Mouse (Mus musculus): ENCODE results near the gene Gm21961. TPM values are rescaled to one million over a fixed set of nuclear protein-coding genes. Genes with fewer than 3 reads are reported as not detected.
"Not testable (repeated sequence)": the region's sequence is repeated elsewhere in the genome, so short reads cannot be mapped to it uniquely, and the experiment has no call there.

Gm21961 gene
- total RNA-seq (2014; rRNA removed; ENCODE audit: low replicate concordance) (not detected in 2 replicates), polyA plus RNA-seq (2015; fragmentation: Nextera tagmentation; extraction: Ambion mirVana) (not detected in 2 replicates)

DNA sequence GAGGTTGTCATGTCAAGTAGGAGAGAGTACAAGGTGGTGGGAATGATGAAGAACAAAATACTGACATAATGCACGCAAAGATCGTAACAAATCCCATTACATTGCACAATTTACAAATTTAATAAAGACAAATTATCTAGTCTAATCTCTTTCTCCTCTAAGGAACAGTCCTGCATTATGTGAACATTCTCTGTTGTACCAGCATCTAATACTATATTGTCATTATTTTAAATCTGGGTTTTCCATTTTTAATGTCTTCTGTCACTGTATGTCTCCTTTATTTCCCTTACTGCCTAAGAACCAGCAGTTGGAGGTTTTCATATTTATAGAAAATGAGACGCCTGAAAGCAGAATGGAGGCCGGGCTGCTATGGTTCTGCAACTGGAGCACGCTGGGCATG, at the start of gene Gm21961:
Gene Gm21961, minus strand, starts transcription at position 101 of the 400 bp plus-strand sequence.
- no peak within 1 kb of the TSS for H3K27ac ChIP-seq (ENCODE audit: low read depth)
- H3K4me2 ChIP-seq (ENCODE audit: low read depth, low read length), result no peak within 1 kb of the TSS
- no peaks in the 10 kb centered on the region for H3K36me3 ChIP-seq (replicated peaks; ENCODE audit: control insufficient read depth, insufficient read depth, low read length)
- H3K4me1 ChIP-seq (ENCODE audit: control insufficient read depth, insufficient read depth), result no peaks in the 10 kb centered on the region
- no peaks in the 10 kb centered on the region for H3K27me3 ChIP-seq (ENCODE audit: control insufficient read depth, insufficient read depth, low read length)
- TF ChIP-seq CTCF (IDR thresholded peaks at IDR 0.05; ENCODE audit: low read depth) (no peak), EP300 (IDR thresholded peaks at IDR 0.05; ENCODE audit: low read depth) (no peak)
- no peak for ATAC-seq (ENCODE audit: insufficient read depth, low read depth)
- no peaks in the 10 kb centered on the region for H3K9me3 ChIP-seq (replicated peaks; ENCODE audit: control insufficient read depth, low read length)
- H3K4me3 ChIP-seq (ENCODE audit: low read depth, low read length), result no peak within 1 kb of the TSS
- DNase-seq (ENCODE audit: low spot score), result no peak
- H3K9ac ChIP-seq (replicated peaks; ENCODE audit: low read depth, low read length), result no peak within 1 kb of the TSS
- 79% methylated on average over 5 of the region's 5 CpGs for WGBS

DNA sequence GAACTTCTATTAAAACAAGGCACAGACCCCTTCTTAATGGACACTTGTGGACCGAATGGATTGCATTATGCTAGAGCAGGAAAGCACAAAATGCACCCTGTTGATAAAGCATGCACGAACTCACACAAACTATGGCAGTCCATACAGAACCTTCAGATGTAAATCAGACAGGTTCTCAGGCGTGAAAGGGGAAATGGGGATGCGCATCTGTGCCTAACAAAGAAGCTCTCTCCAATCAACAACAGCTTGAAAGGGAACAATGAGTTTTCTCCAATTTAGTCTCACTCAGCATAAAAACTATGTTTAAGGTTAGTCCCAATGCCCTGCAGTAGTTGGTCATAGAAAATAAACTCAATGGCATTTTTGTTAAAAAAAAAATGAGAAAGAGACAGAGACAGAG, 27.3 kb upstream of the Gm21961 start:
- Histone ChIP-seq H3K27me3 (ENCODE audit: control insufficient read depth, insufficient read depth, low read length) (no peaks in the 10 kb centered on the region), H3K4me1 (ENCODE audit: control insufficient read depth, insufficient read depth) (no peaks in the 10 kb centered on the region), H3K9ac (replicated peaks; ENCODE audit: low read depth, low read length) (no peak overlapping the region), H3K36me3 (replicated peaks; ENCODE audit: control insufficient read depth, insufficient read depth, low read length) (no peaks in the 10 kb centered on the region), H3K9me3 (replicated peaks; ENCODE audit: control insufficient read depth, low read length) (no peaks in the 10 kb centered on the region), H3K4me2 (ENCODE audit: low read depth, low read length) (no peak overlapping the region), H3K4me3 (ENCODE audit: low read depth, low read length) (no peak overlapping the region), H3K27ac (ENCODE audit: low read depth) (no peak overlapping the region)
- no peak for DNase-seq (ENCODE audit: low spot score)
- ATAC-seq (ENCODE audit: insufficient read depth, low read depth), result no peak
- TF ChIP-seq CTCF (IDR thresholded peaks at IDR 0.05; ENCODE audit: low read depth) (no peak), EP300 (IDR thresholded peaks at IDR 0.05; ENCODE audit: low read depth) (no peak)
- WGBS, result 65% methylated on average over 4 of the region's 4 CpGs

DNA sequence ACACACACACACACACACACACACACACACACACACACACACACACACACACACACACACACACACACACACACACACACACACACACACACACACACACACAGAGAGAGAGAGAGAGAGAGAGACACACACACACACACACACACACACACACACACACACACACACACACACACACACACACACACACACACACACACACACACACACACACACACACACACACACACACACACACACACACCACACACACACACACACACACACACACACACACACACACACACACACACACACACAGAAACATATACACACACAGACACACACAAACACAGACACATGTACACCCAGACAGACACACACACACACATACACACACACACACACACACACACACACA, 24.5 kb upstream of the Gm21961 start:
- H3K4me1 ChIP-seq (ENCODE audit: control insufficient read depth, insufficient read depth); H3K4me2 ChIP-seq (ENCODE audit: low read depth, low read length); H3K9me3 ChIP-seq (replicated peaks; ENCODE audit: control insufficient read depth, low read length); ATAC-seq (ENCODE audit: insufficient read depth, low read depth); DNase-seq (ENCODE audit: low spot score); H3K9ac ChIP-seq (replicated peaks; ENCODE audit: low read depth, low read length); H3K27ac ChIP-seq (ENCODE audit: low read depth); H3K4me3 ChIP-seq (ENCODE audit: low read depth, low read length); H3K36me3 ChIP-seq (replicated peaks; ENCODE audit: control insufficient read depth, insufficient read depth, low read length); H3K27me3 ChIP-seq (ENCODE audit: control insufficient read depth, insufficient read depth, low read length): not testable (repeated sequence)

DNA sequence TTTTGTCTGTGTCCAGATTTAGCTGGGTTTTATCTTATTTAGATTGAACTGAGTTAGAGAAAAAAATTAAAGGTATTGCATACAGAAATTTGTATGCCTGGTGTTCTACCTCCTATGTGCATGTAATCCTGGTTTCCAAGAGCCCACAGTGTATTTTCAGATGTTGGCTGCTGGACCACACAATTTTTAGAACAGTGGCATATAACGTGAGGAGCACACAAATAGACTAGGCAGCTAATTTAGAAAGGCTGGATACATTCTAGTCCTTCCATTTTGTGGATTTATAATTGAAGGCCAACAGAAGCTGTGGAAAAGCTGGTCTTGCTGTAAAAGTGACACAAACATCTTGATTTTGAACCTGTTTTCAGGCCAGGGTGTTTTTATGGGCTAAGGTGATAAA, 3.3 kb upstream of the Gm21961 start:
- no peak overlapping the region for H3K4me3 ChIP-seq (ENCODE audit: low read depth, low read length)
- TF ChIP-seq EP300 (IDR thresholded peaks at IDR 0.05; ENCODE audit: low read depth) (no peak), CTCF (IDR thresholded peaks at IDR 0.05; ENCODE audit: low read depth) (no peak)
- DNase-seq (ENCODE audit: low spot score), result no peak
- H3K4me2 ChIP-seq (ENCODE audit: low read depth, low read length), result no peak overlapping the region
- WGBS, result 51% methylated on average over 1 of the region's 1 CpGs
- no peaks in the 10 kb centered on the region for H3K9me3 ChIP-seq (replicated peaks; ENCODE audit: control insufficient read depth, low read length)
- no peaks in the 10 kb centered on the region for H3K4me1 ChIP-seq (ENCODE audit: control insufficient read depth, insufficient read depth)
- H3K9ac ChIP-seq (replicated peaks; ENCODE audit: low read depth, low read length), result no peak overlapping the region
- ATAC-seq (ENCODE audit: insufficient read depth, low read depth), result no peak
- no peak overlapping the region for H3K27ac ChIP-seq (ENCODE audit: low read depth)
- no peaks in the 10 kb centered on the region for H3K36me3 ChIP-seq (replicated peaks; ENCODE audit: control insufficient read depth, insufficient read depth, low read length)
- no peaks in the 10 kb centered on the region for H3K27me3 ChIP-seq (ENCODE audit: control insufficient read depth, insufficient read depth, low read length)

DNA sequence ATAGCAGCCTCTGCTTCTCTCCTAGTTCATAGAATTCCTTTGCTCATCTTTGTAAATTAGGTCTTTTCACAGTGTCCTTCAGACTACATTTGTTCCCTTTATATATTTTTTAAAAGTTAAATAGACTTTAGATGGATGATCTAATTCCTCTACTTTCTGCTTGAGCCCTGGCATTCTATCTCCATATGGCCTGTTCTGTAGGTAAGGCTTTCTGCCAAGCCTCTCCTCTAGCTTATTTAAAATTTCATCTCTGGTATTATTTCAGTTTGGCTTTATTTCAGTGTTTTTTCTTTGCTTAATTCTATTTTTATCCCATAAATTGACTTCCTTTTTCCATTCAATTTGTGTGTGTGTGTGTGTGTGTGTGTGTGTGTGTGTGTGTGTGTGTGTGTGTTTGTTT, 8.5 kb downstream of the Gm21961 start:
- Histone ChIP-seq H3K27ac (ENCODE audit: low read depth) (no peak overlapping the region), H3K36me3 (replicated peaks; ENCODE audit: control insufficient read depth, insufficient read depth, low read length) (no peaks in the 10 kb centered on the region), H3K4me2 (ENCODE audit: low read depth, low read length) (no peak overlapping the region), H3K9ac (replicated peaks; ENCODE audit: low read depth, low read length) (no peak overlapping the region), H3K9me3 (replicated peaks; ENCODE audit: control insufficient read depth, low read length) (no peaks in the 10 kb centered on the region), H3K27me3 (ENCODE audit: control insufficient read depth, insufficient read depth, low read length) (no peaks in the 10 kb centered on the region), H3K4me3 (ENCODE audit: low read depth, low read length) (no peak overlapping the region), H3K4me1 (ENCODE audit: control insufficient read depth, insufficient read depth) (no peaks in the 10 kb centered on the region)
- ATAC-seq (ENCODE audit: insufficient read depth, low read depth) (no peak), DNase-seq (ENCODE audit: low spot score) (no peak)
- TF ChIP-seq CTCF (IDR thresholded peaks at IDR 0.05; ENCODE audit: low read depth), result no peak
- no peak for TF ChIP-seq EP300 (IDR thresholded peaks at IDR 0.05; ENCODE audit: low read depth)

DNA sequence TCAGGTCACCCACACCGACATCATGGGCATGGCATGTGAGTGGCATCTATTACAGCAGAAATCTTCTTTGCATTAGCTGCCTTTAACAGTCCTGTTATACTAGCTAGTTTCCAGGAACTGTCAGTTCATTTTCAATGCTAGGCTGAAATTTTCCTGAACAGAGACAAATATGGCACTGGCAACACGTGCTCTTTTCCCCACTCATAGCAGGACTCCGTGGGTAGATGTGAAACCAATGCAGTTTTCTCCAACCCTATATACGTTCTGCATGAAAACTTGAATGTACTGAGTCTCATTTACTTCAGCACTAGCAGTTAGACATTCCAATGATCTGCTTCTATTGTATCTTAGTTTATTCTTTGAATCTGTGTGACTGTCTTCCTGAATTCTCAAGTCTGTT, 20.2 kb downstream of the Gm21961 start:
- no peak overlapping the region for H3K27ac ChIP-seq (ENCODE audit: low read depth)
- 82% methylated on average over 4 of the region's 4 CpGs for WGBS
- no peak for TF ChIP-seq EP300 (IDR thresholded peaks at IDR 0.05; ENCODE audit: low read depth)
- no peak for TF ChIP-seq CTCF (IDR thresholded peaks at IDR 0.05; ENCODE audit: low read depth)
- H3K9me3 ChIP-seq (replicated peaks; ENCODE audit: control insufficient read depth, low read length), result no peaks in the 10 kb centered on the region
- H3K27me3 ChIP-seq (ENCODE audit: control insufficient read depth, insufficient read depth, low read length), result no peaks in the 10 kb centered on the region
- ATAC-seq (ENCODE audit: insufficient read depth, low read depth) (no peak), DNase-seq (ENCODE audit: low spot score) (no peak)
- H3K4me1 ChIP-seq (ENCODE audit: control insufficient read depth, insufficient read depth), result no peaks in the 10 kb centered on the region
- H3K4me3 ChIP-seq (ENCODE audit: low read depth, low read length), result no peak overlapping the region
- H3K9ac ChIP-seq (replicated peaks; ENCODE audit: low read depth, low read length), result no peak overlapping the region
- H3K36me3 ChIP-seq (replicated peaks; ENCODE audit: control insufficient read depth, insufficient read depth, low read length), result no peaks in the 10 kb centered on the region
- no peak overlapping the region for H3K4me2 ChIP-seq (ENCODE audit: low read depth, low read length)
